Comparison of ENCODE assay signal across 21 mouse cellular contexts in genomic region chr19:32240417-32240990, GRCm38 (mm10).
DNase-seq lines count a peak whose midpoint lies in the region; ATAC-seq and TF ChIP-seq lines count a peak whose summit lies in the region.
"Had no signal": no experiment of that assay in that cellular context is flagged by ENCODE, and none has a peak within 500 bp of the region (broad histone marks: within the 10 kb centered on the region; RNA-seq: fewer than 3 reads in every experiment).

No protein-coding gene starts in this region.

- no peak for TF ChIP-seq POLR2A in ES-Bruce4 (IDR thresholded peaks at IDR 0.05; ENCODE audit: insufficient read depth, low read length)
- TF ChIP-seq POLR2A in MEL (IDR thresholded peaks at IDR 0.05; ENCODE audit: control insufficient read depth in 1 of 2, insufficient read depth in 1 of 2, low read depth in 1 of 2, low read length in 2 of 2, poor library complexity in 1 of 2) = no peak

- TF ChIP-seq RAD21 in MEL (IDR thresholded peaks at IDR 0.05; ENCODE audit: low read depth, low read length) = no peak

- peak; percentile 27 for ATAC-seq in liver, postnatal 0 days
- no peak for ATAC-seq in neural tube, embryonic 15.5 days (ENCODE audit: low FRiP score)
- ATAC-seq in hindbrain, embryonic 11.5 days (ENCODE audit: low FRiP score) = no peak
- ATAC-seq: forebrain, embryonic 16.5 days had no signal

- peaks cover 19% of the 10 kb centered on the region for H3K79me2 ChIP-seq in MEL (ENCODE audit: control insufficient read depth, insufficient read depth, low read length, poor library complexity)

- peak overlapping the region; percentile 14; the same call in 1 of the 2 replicates for H3K9ac ChIP-seq in ES-Bruce4 (ENCODE audit: low read depth, poor library complexity, severe bottlenecking)
- peak overlapping the region; percentile 29 for H3K9ac ChIP-seq in MEL (ENCODE audit: control insufficient read depth, low read depth, low read length, poor library complexity, severe bottlenecking)
- 0 out of 2 replicates have a peak overlapping the region, but pooled peaks have one; percentile 22 for H3K9ac ChIP-seq in liver, postnatal 0 days (replicated peaks)
- H3K9ac ChIP-seq in neural tube, embryonic 15.5 days (replicated peaks) = no peak overlapping the region
- no peak overlapping the region for H3K9ac ChIP-seq in hindbrain, embryonic 11.5 days (ENCODE audit: low read depth, low read length)
- H3K9ac ChIP-seq: embryonic facial prominence, embryonic 12.5 days; heart, embryonic 13.5 days; hindbrain, embryonic 15.5 days had no signal

- peak; percentile 40 for DNase-seq in MEL (ENCODE audit: low read depth, low spot score)
- DNase-seq in liver = peak; percentile 66
- DNase-seq in liver, postnatal 0 days = no peak
- DNase-seq in left cerebral cortex, postnatal 4 days = no peak
- no peak for DNase-seq in hindbrain, embryonic 11.5 days (ENCODE audit: low spot score)
- DNase-seq: adrenal gland, postnatal 36 days; cerebellum, adult 2 months; gastrocnemius, postnatal 36 days; kidney, adult 11 months; kidney, postnatal 10 days; layer of hippocampus, postnatal 36 days; midbrain, embryonic 14.5 days; thymus, adult 18-20 months had no signal

- H3K4me2 ChIP-seq in liver, postnatal 0 days (ENCODE audit: low read depth, low read length) = peak overlapping the region; percentile 76
- no peak overlapping the region for H3K4me2 ChIP-seq in neural tube, embryonic 15.5 days
- H3K4me2 ChIP-seq in hindbrain, embryonic 11.5 days (replicated peaks; ENCODE audit: low read depth, low read length) = no peak overlapping the region
- H3K4me2 ChIP-seq: embryonic facial prominence, embryonic 12.5 days; heart, embryonic 13.5 days; hindbrain, embryonic 15.5 days had no signal

- TF ChIP-seq EP300 in ES-Bruce4 (IDR thresholded peaks at IDR 0.05; ENCODE audit: insufficient read depth, low read depth, low read length) (peak; percentile 83), MEL (IDR thresholded peaks at IDR 0.05; ENCODE audit: low read depth in 1 of 2, low read length in 2 of 2) (no peak)
- no peak for TF ChIP-seq EP300 in liver, postnatal 0 days (IDR thresholded peaks at IDR 0.05; ENCODE audit: low read depth)

- no peaks in the 10 kb centered on the region; the same call in 1 of the 2 replicates for H3K9me3 ChIP-seq in ES-Bruce4 (replicated peaks; ENCODE audit: control insufficient read depth, insufficient read depth, low read length, poor library complexity, severe bottlenecking)
- H3K9me3 ChIP-seq in MEL (replicated peaks; ENCODE audit: insufficient read depth, low read length) = no peaks in the 10 kb centered on the region
- no peaks in the 10 kb centered on the region for H3K9me3 ChIP-seq in liver, postnatal 0 days (ENCODE audit: low read length)
- no peaks in the 10 kb centered on the region for H3K9me3 ChIP-seq in neural tube, embryonic 15.5 days (replicated peaks)
- H3K9me3 ChIP-seq in hindbrain, embryonic 11.5 days (ENCODE audit: control insufficient read depth, low read length) = no peaks in the 10 kb centered on the region
- H3K9me3 ChIP-seq: embryonic facial prominence, embryonic 12.5 days; G1E; heart, embryonic 13.5 days; hindbrain, embryonic 15.5 days had no signal

- peaks cover 7% of the 10 kb centered on the region for H3K4me1 ChIP-seq in ES-Bruce4 (ENCODE audit: control insufficient read depth, insufficient read depth, low read length)
- H3K4me1 ChIP-seq in MEL (ENCODE audit: control insufficient read depth in 1 of 2, insufficient read depth in 2 of 2, low read length in 2 of 2) = peaks cover 11 to 27% of the 10 kb centered on the region in 2 experiments
- peaks cover 42% of the 10 kb centered on the region for H3K4me1 ChIP-seq in liver, postnatal 0 days (ENCODE audit: insufficient read depth)
- no peaks in the 10 kb centered on the region for H3K4me1 ChIP-seq in neural tube, embryonic 15.5 days
- H3K4me1 ChIP-seq in hindbrain, embryonic 11.5 days (replicated peaks; ENCODE audit: control insufficient read depth, insufficient read depth, low read length) = no peaks in the 10 kb centered on the region
- H3K4me1 ChIP-seq: hindbrain, embryonic 15.5 days had no signal

- 22% methylated on average over 8 of the region's 8 CpGs for WGBS in liver, postnatal 0 days (ENCODE audit: insufficient replicate concordance)
- 83% methylated on average over 7 of the region's 8 CpGs for WGBS in neural tube, embryonic 15.5 days
- WGBS in hindbrain, embryonic 11.5 days = 72% methylated on average over 8 of the region's 8 CpGs

- H3K27ac ChIP-seq in ES-Bruce4 (ENCODE audit: insufficient read depth, low read length) (peak overlapping the region; percentile 89), MEL (ENCODE audit: control insufficient read depth, low read depth, low read length) (peak overlapping the region; percentile 100)
- peak overlapping the region; percentile 97 for H3K27ac ChIP-seq in liver, postnatal 0 days (ENCODE audit: low read depth)
- H3K27ac ChIP-seq in neural tube, embryonic 15.5 days (replicated peaks) = no peak overlapping the region
- no peak overlapping the region for H3K27ac ChIP-seq in hindbrain, embryonic 11.5 days (ENCODE audit: low read depth, low read length)
- H3K27ac ChIP-seq: embryonic facial prominence, embryonic 12.5 days; heart, embryonic 13.5 days; hindbrain, embryonic 15.5 days had no signal

- H3K4me3 ChIP-seq in ES-Bruce4 (ENCODE audit: low read depth, low read length) (no peak overlapping the region), MEL (ENCODE audit: control insufficient read depth in 1 of 2, insufficient read depth in 1 of 2, low read depth in 2 of 2, low read length in 2 of 2) (no peak overlapping the region)
- no peak overlapping the region for H3K4me3 ChIP-seq in liver, postnatal 0 days (ENCODE audit: low read depth, low read length)
- no peak overlapping the region for H3K4me3 ChIP-seq in neural tube, embryonic 15.5 days (replicated peaks)
- H3K4me3 ChIP-seq in hindbrain, embryonic 11.5 days (ENCODE audit: low read depth, low read length) = no peak overlapping the region
- H3K4me3 ChIP-seq: embryonic facial prominence, embryonic 12.5 days; heart, embryonic 13.5 days; hindbrain, embryonic 15.5 days; myocyte had no signal

- intact Hi-C loops in left cerebral cortex, postnatal 4 days (cut with DNase I) = no loop called here

- H3K27me3 ChIP-seq in ES-Bruce4 (ENCODE audit: control insufficient read depth, insufficient read depth, low read length, poor library complexity, severe bottlenecking) = no peaks in the 10 kb centered on the region
- no peaks in the 10 kb centered on the region for H3K27me3 ChIP-seq in MEL (ENCODE audit: control insufficient read depth in 1 of 2, insufficient read depth in 2 of 2, low read length in 2 of 2)
- H3K27me3 ChIP-seq in liver, postnatal 0 days (ENCODE audit: insufficient read depth, low read length) = no peaks in the 10 kb centered on the region
- no peaks in the 10 kb centered on the region for H3K27me3 ChIP-seq in neural tube, embryonic 15.5 days (replicated peaks)
- no peaks in the 10 kb centered on the region for H3K27me3 ChIP-seq in hindbrain, embryonic 11.5 days (ENCODE audit: control insufficient read depth, insufficient read depth, low read length)
- H3K27me3 ChIP-seq: embryonic facial prominence, embryonic 12.5 days; heart, embryonic 13.5 days; hindbrain, embryonic 15.5 days had no signal

- TF ChIP-seq CTCF in ES-Bruce4 (IDR thresholded peaks at IDR 0.05; ENCODE audit: low read depth, low read length) (no peak), MEL (IDR thresholded peaks at IDR 0.05 in 2 of 3, conservative IDR thresholded peaks at IDR 0.05 in 1 of 3; ENCODE audit: control insufficient read depth in 1 of 3, insufficient read depth in 1 of 3, low read depth in 2 of 3, low read length in 3 of 3, poor library complexity in 1 of 3, severe bottlenecking in 1 of 3) (no peak)
- TF ChIP-seq CTCF in liver, postnatal 0 days (IDR thresholded peaks at IDR 0.05; ENCODE audit: low read depth) = no peak

- H3K36me3 ChIP-seq in ES-Bruce4 (ENCODE audit: control insufficient read depth, insufficient read depth, low read length, poor library complexity, severe bottlenecking) = no peaks in the 10 kb centered on the region
- H3K36me3 ChIP-seq in MEL (ENCODE audit: control insufficient read depth in 1 of 2, insufficient read depth in 2 of 2, low read length in 2 of 2) = peaks cover 0 to 23% of the 10 kb centered on the region in 2 experiments; a peak in 2 of 4 replicates
- H3K36me3 ChIP-seq in liver, postnatal 0 days (replicated peaks; ENCODE audit: insufficient read depth, low read length) = 0 out of 2 replicates have a peak, but pooled peaks cover 6% of the 10 kb centered on the region
- no peaks in the 10 kb centered on the region for H3K36me3 ChIP-seq in neural tube, embryonic 15.5 days
- no peaks in the 10 kb centered on the region for H3K36me3 ChIP-seq in hindbrain, embryonic 11.5 days (ENCODE audit: control insufficient read depth, insufficient read depth, low read length)
- H3K36me3 ChIP-seq: embryonic facial prominence, embryonic 12.5 days; heart, embryonic 13.5 days; hindbrain, embryonic 15.5 days had no signal

TF ChIP-seq in MEL, 35 proteins besides CTCF, POLR2A, EP300 and RAD21:
- no peak for TF ChIP-seq BHLHE40 (IDR thresholded peaks at IDR 0.05; ENCODE audit: borderline replicate concordance, low read depth, low read length)
- TF ChIP-seq ELF1 (IDR thresholded peaks at IDR 0.05; ENCODE audit: low read depth, low read length) = no peak
- peak; percentile 43; the same call in 1 of the 2 replicates for TF ChIP-seq MXI1 (IDR thresholded peaks at IDR 0.05; ENCODE audit: low read depth, low read length)

Comparison
In these comparisons a context has a peak if more than half of its experiments do, and no peak if none do; other contexts are left out.
1. DNase-seq: peak in MEL (single experiment) and liver (single experiment); none in liver, postnatal 0 days (single experiment), left cerebral cortex, postnatal 4 days (single experiment) and hindbrain, embryonic 11.5 days (single experiment).
2. H3K27ac ChIP-seq: peak in ES-Bruce4 (single experiment), MEL (single experiment) and liver, postnatal 0 days (single experiment); none in neural tube, embryonic 15.5 days (single experiment) and hindbrain, embryonic 11.5 days (single experiment).
3. H3K9ac ChIP-seq: peak in ES-Bruce4 (single experiment), MEL (single experiment) and liver, postnatal 0 days (single experiment); none in neural tube, embryonic 15.5 days (single experiment) and hindbrain, embryonic 11.5 days (single experiment).